Mouse (Mus musculus) ES-Bruce4 (cell line): ENCODE measurements around the gene Ccdc60.

Experiments
- CTCF ChIP-seq: IDR thresholded peaks from one replicate; pipeline ENCODE4 v1.8.1; 2011; ENCODE audit warnings: low read depth, low read length
- EP300 ChIP-seq: IDR thresholded peaks from 2 replicates; pipeline ENCODE4 v1.6.1; 2011; ENCODE audit warnings: low read depth, low read length; ENCODE audit not compliant: insufficient read depth
- POLR2A ChIP-seq: IDR thresholded peaks from one replicate; pipeline ENCODE4 v1.8.1; 2011; ENCODE audit warnings: low read length; ENCODE audit not compliant: insufficient read depth

DNA sequence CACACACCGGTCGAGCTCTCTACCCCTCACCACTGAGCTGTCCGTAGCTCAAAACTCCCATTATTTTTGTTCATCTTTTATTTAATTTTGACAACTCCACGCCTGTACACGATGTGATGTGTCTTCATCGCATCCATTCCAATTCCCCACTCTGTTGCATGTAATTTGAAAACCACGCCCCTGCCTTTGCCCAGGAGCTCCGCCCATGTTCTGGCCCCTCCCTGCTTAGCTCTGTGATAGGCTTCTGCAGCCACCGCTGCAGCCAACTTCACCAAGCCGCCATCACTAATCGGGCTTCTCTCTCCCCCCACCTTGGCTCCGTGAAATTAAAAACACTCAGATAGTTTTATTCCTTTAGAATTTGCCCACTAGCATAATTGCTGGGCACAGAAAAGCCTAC is 144.1 kb downstream of the Ccdc60 start:
- TF ChIP-seq CTCF (no peak), POLR2A (peak; percentile 18), EP300 (no peak)
